Mouse (Mus musculus): ENCODE measurements around the gene Khdrbs1. TPM values are rescaled to one million over a fixed set of nuclear protein-coding genes. Genes with fewer than 3 reads are reported as not detected.
A peak's percentile ranks its signal among the peaks of the same experiment; 100 is the strongest.

Gene Khdrbs1
- total and polyA plus RNA-seq, 3 experiments: 58.6 to 125 (median 67.4) TPM

GRCm38 (mm10) chr4:129791399-129791798, 49.3 kb upstream of the Khdrbs1 start (continued):
- TF ChIP-seq TCF12 (IDR thresholded peaks at IDR 0.05; ENCODE audit: low read depth, low read length) (no peak), E2F4 (IDR thresholded peaks at IDR 0.05; ENCODE audit: insufficient replicate concordance, low read depth, low read length) (no peak), SIN3A (IDR thresholded peaks at IDR 0.05; ENCODE audit: low read length) (no peak)

DNA sequence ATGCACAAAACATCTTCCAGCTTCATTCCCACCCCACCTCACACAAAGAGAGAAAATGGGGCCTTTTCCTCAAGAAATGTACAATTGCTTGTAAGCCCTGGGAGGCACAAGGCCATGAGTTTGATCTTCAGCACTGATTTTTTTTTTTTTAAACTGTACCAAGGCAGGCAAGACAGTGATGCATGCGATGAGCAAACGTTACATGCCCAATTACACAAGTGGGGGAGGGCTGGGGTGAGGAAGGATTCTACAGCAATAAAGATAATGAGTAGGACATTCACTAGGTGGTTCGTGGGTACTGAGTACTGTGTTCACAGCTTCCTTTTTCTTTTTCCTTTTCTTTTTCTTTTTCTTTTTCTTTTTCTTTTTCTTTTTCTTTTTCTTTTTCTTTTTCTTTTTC, 48.4 kb upstream of the Khdrbs1 start:
- H3K79me2 ChIP-seq (replicated peaks; ENCODE audit: control insufficient read depth, extremely low read depth, insufficient read depth, poor library complexity, severe bottlenecking): no peaks in the 10 kb centered on the region
- in situ Hi-C loops (cut with MboI; ENCODE audit: low pct_ligation_motif_present, low pct_unique_long_range_greater_than_20kb, low sequenced_read_pairs) (loop anchor here (25.0 kb wide), 1 partner anchor 297 kb away; no protein-coding TSS in a partner anchor), dilution Hi-C loops (cut with MboI; ENCODE audit: extremely low pct_ligation_motif_present, extremely low pct_unique_long_range_greater_than_20kb, low sequenced_read_pairs) (no loop called here)
- no peak overlapping the region for H3K4me2 ChIP-seq (ENCODE audit: insufficient read depth, low read depth, poor library complexity, severe bottlenecking)
- no peaks in the 10 kb centered on the region for H3K27me3 ChIP-seq (replicated peaks)
- H3K9me3 ChIP-seq (replicated peaks; ENCODE audit: low read length): peaks cover 20% of the 10 kb centered on the region
- no peak for TF ChIP-seq MEF2A (IDR thresholded peaks at IDR 0.05; ENCODE audit: borderline replicate concordance, low read depth, low read length)
- TF ChIP-seq JUN (IDR thresholded peaks at IDR 0.05; ENCODE audit: insufficient read depth, low read depth, low read length): no peak
- TF ChIP-seq CHD1 (IDR thresholded peaks at IDR 0.05; ENCODE audit: low read depth, low read length): no peak
- TF ChIP-seq USF1 (IDR thresholded peaks at IDR 0.05; ENCODE audit: low read depth, low read length): no peak
- TF ChIP-seq ELF1 (IDR thresholded peaks at IDR 0.05; ENCODE audit: low read depth, low read length): no peak
- TF ChIP-seq ZC3H11A (IDR thresholded peaks at IDR 0.05; ENCODE audit: low read depth, low read length): no peak
- TF ChIP-seq UBTF (IDR thresholded peaks at IDR 0.05; ENCODE audit: low read depth, low read length): no peak
- no peak for TF ChIP-seq POLR2A (IDR thresholded peaks at IDR 0.05; ENCODE audit: low read depth, low read length)
- no peak for TF ChIP-seq JUND (conservative IDR thresholded peaks at IDR 0.05; ENCODE audit: low read depth, low read length)
- no peak for TF ChIP-seq TCF12 (IDR thresholded peaks at IDR 0.05; ENCODE audit: low read depth, low read length)
- no peak overlapping the region for H3K4me3 ChIP-seq (replicated peaks in 1 of 3; ENCODE audit: low read depth in 2 of 3, low read length in 2 of 3, poor library complexity in 1 of 3)
- DNase-seq (ENCODE audit: extremely low read depth): no peak
- no peaks in the 10 kb centered on the region for H3K36me3 ChIP-seq (replicated peaks in 1 of 2; ENCODE audit: control insufficient read depth in 1 of 2, insufficient read depth in 1 of 2, low read length in 1 of 2)
- H3K4me1 ChIP-seq (ENCODE audit: control insufficient read depth in 1 of 2, insufficient read depth in 2 of 2): peaks cover 30 to 59% of the 10 kb centered on the region in 2 experiments
- no peak overlapping the region for H3K27ac ChIP-seq (ENCODE audit: insufficient read depth, low read depth)
- no peak overlapping the region for H3K9ac ChIP-seq (ENCODE audit: insufficient read depth, low read depth)

GRCm38 (mm10) chr4:129789635-129790034, 47.5 kb upstream of the Khdrbs1 start:
- dilution Hi-C loops (cut with MboI; ENCODE audit: extremely low pct_ligation_motif_present, extremely low pct_unique_long_range_greater_than_20kb, low sequenced_read_pairs): no loop called here
- no peak for DNase-seq (ENCODE audit: extremely low read depth)
- peaks cover 23 to 55% of the 10 kb centered on the region in 2 experiments for H3K4me1 ChIP-seq (ENCODE audit: control insufficient read depth in 1 of 2, insufficient read depth in 2 of 2)
- in situ Hi-C loops (cut with MboI; ENCODE audit: low pct_ligation_motif_present, low pct_unique_long_range_greater_than_20kb, low sequenced_read_pairs): loop anchor here (5.0 to 25.0 kb wide), 3 partner anchors 55 to 298 kb away; no protein-coding TSS in a partner anchor
- no peak overlapping the region for H3K4me2 ChIP-seq (ENCODE audit: insufficient read depth, low read depth, poor library complexity, severe bottlenecking)
- peak; percentile 38; the same call in 1 of the 2 replicates for TF ChIP-seq USF1 (IDR thresholded peaks at IDR 0.05; ENCODE audit: low read depth, low read length)
- no peak for TF ChIP-seq NELFE (IDR thresholded peaks at IDR 0.05; ENCODE audit: low read depth, low read length)
- peak; percentile 52 for TF ChIP-seq USF2 (conservative IDR thresholded peaks at IDR 0.05; ENCODE audit: low read depth, low read length)
- TF ChIP-seq MXI1 (IDR thresholded peaks at IDR 0.05; ENCODE audit: low read depth, low read length): no peak
- H3K9me3 ChIP-seq (replicated peaks; ENCODE audit: low read length): peaks cover 13% of the 10 kb centered on the region
- H3K9ac ChIP-seq (ENCODE audit: insufficient read depth, low read depth): no peak overlapping the region
- H3K79me2 ChIP-seq (replicated peaks; ENCODE audit: control insufficient read depth, extremely low read depth, insufficient read depth, poor library complexity, severe bottlenecking): no peaks in the 10 kb centered on the region
- no peaks in the 10 kb centered on the region for H3K36me3 ChIP-seq (replicated peaks in 1 of 2; ENCODE audit: control insufficient read depth in 1 of 2, insufficient read depth in 1 of 2, low read length in 1 of 2)
- no peak overlapping the region for H3K4me3 ChIP-seq (replicated peaks in 1 of 3; ENCODE audit: low read depth in 2 of 3, low read length in 2 of 3, poor library complexity in 1 of 3)
- no peak overlapping the region for H3K27ac ChIP-seq (ENCODE audit: insufficient read depth, low read depth)
- no peaks in the 10 kb centered on the region for H3K27me3 ChIP-seq (replicated peaks)

Data from CH12.LX (cell line).